Mouse (Mus musculus): ENCODE results near the gene Ubqln1. TPM values are rescaled to one million over a fixed set of nuclear protein-coding genes. Genes with fewer than 3 reads are reported as not detected.
"Not testable (repeated sequence)": the region's sequence is repeated elsewhere in the genome, so short reads cannot be mapped to it uniquely, and the experiment has no call there.

The Ubqln1 gene
- polyA plus RNA-seq, 1 experiment from 2014 or later = 83.3 TPM

GRCm38 (mm10) chr13:58149033-58149558, 66.4 kb downstream of the Ubqln1 start:
- ATAC-seq = peak; percentile 51; the same call in 1 of the 2 replicates
- peak overlapping the region; percentile 30; the same call in 1 of the 2 replicates for H3K9ac ChIP-seq

GRCm38 (mm10) chr13:58148256-58148831, 67.1 kb downstream of the Ubqln1 start:
- Histone ChIP-seq H3K9me3 (replicated peaks) (0 out of 2 replicates have a peak, but pooled peaks cover 4% of the 10 kb centered on the region), H3K9ac (peak overlapping the region; percentile 30; the same call in 1 of the 2 replicates), H3K36me3 (no peaks in the 10 kb centered on the region), H3K4me2 (peak overlapping the region; percentile 76), H3K27me3 (replicated peaks) (peaks cover 7% of the 10 kb centered on the region; the same call in 1 of the 2 replicates), H3K4me3 (peak overlapping the region; percentile 54), H3K4me1 (peaks cover 16% of the 10 kb centered on the region; the same call in 1 of the 2 replicates), H3K27ac (peak overlapping the region; percentile 59)
- 5% methylated on average over 17 of the region's 17 CpGs for WGBS (ENCODE audit: insufficient replicate concordance)
- ATAC-seq = peak; percentile 90

More at GRCm38 (mm10) chr13:58149033-58149558, 66.4 kb downstream of the Ubqln1 start:
- Histone ChIP-seq H3K4me2 (peak overlapping the region; percentile 76), H3K27me3 (replicated peaks) (peaks cover 7% of the 10 kb centered on the region; the same call in 1 of the 2 replicates), H3K4me3 (peak overlapping the region; percentile 54), H3K36me3 (no peaks in the 10 kb centered on the region), H3K9me3 (replicated peaks) (0 out of 2 replicates have a peak, but pooled peaks cover 4% of the 10 kb centered on the region), H3K27ac (no peak overlapping the region), H3K4me1 (peaks cover 16% of the 10 kb centered on the region; the same call in 1 of the 2 replicates)
- WGBS (ENCODE audit: insufficient replicate concordance) = 46% methylated on average over 5 of the region's 5 CpGs

GRCm38 (mm10) chr13:58147760-58148159, 67.7 kb downstream of the Ubqln1 start:
- H3K4me2 ChIP-seq = peak overlapping the region; percentile 76; the same call in 1 of the 2 replicates
- WGBS (ENCODE audit: insufficient replicate concordance) = 67% methylated on average over 1 of the region's 1 CpGs
- H3K4me3 ChIP-seq = no peak overlapping the region
- H3K27ac ChIP-seq = no peak overlapping the region
- no peaks in the 10 kb centered on the region for H3K36me3 ChIP-seq
- no peak for ATAC-seq
- H3K9me3 ChIP-seq (replicated peaks) = 0 out of 2 replicates have a peak, but pooled peaks cover 4% of the 10 kb centered on the region
- peaks cover 7% of the 10 kb centered on the region; the same call in 1 of the 2 replicates for H3K27me3 ChIP-seq (replicated peaks)
- H3K9ac ChIP-seq = no peak overlapping the region
- H3K4me1 ChIP-seq = peaks cover 16% of the 10 kb centered on the region; the same call in 1 of the 2 replicates

GRCm38 (mm10) chr13:58146603-58147002, 68.8 kb downstream of the Ubqln1 start:
- peaks cover 16% of the 10 kb centered on the region; the same call in 1 of the 2 replicates for H3K4me1 ChIP-seq
- H3K9me3 ChIP-seq (replicated peaks); ATAC-seq; H3K36me3 ChIP-seq; H3K4me2 ChIP-seq; H3K27ac ChIP-seq; H3K9ac ChIP-seq; H3K27me3 ChIP-seq (replicated peaks); H3K4me3 ChIP-seq: not testable (repeated sequence)
- WGBS (ENCODE audit: insufficient replicate concordance) = 90% methylated on average over 8 of the region's 8 CpGs

GRCm38 (mm10) chr13:58131692-58132091, 83.8 kb downstream of the Ubqln1 start:
- Histone ChIP-seq H3K9ac (no peak overlapping the region), H3K4me3 (no peak overlapping the region), H3K9me3 (replicated peaks) (peaks cover 6% of the 10 kb centered on the region), H3K4me1 (peaks cover 10% of the 10 kb centered on the region), H3K27ac (no peak overlapping the region), H3K36me3 (peaks cover 7% of the 10 kb centered on the region), H3K27me3 (replicated peaks) (no peaks in the 10 kb centered on the region), H3K4me2 (no peak overlapping the region)
- ATAC-seq = no peak
- WGBS (ENCODE audit: insufficient replicate concordance) = 62% methylated on average over 3 of the region's 3 CpGs

- no peaks in the 10 kb centered on the region for H3K27me3 ChIP-seq (replicated peaks)
- H3K9ac ChIP-seq = peak overlapping the region; percentile 100
- ATAC-seq = no peak; the same call in 1 of the 2 replicates
- H3K4me2 ChIP-seq = peak overlapping the region; percentile 80
- peak overlapping the region; percentile 98 for H3K27ac ChIP-seq
- peak overlapping the region; percentile 97 for H3K4me3 ChIP-seq
- H3K36me3 ChIP-seq = peaks cover 23% of the 10 kb centered on the region
- H3K4me1 ChIP-seq = peaks cover 24% of the 10 kb centered on the region
- WGBS (ENCODE audit: insufficient replicate concordance) = 14% methylated on average over 4 of the region's 4 CpGs
- no peaks in the 10 kb centered on the region for H3K9me3 ChIP-seq (replicated peaks)
These were observed 85.7 kb downstream of the Ubqln1 start for GRCm38 (mm10) chr13:58129687-58130246.

- under 1% methylated on average over 83 of the region's 83 CpGs for WGBS (ENCODE audit: insufficient replicate concordance)
- Histone ChIP-seq H3K4me3 (peak overlapping the region; percentile 97), H3K4me2 (peak overlapping the region; percentile 80)
These were observed 86.4 kb downstream of the Ubqln1 start for GRCm38 (mm10) chr13:58128768-58129671.

GRCm38 (mm10) chr13:58128396-58128767, 87.1 kb downstream of the Ubqln1 start, which contains the start of gene Hnrnpa0:
Hnrnpa0 (minus strand) TSS chr13:58128556.
- Histone ChIP-seq H3K4me2 (peak within 1 kb of the TSS; percentile 80), H3K4me3 (peak within 1 kb of the TSS; percentile 97), H3K9ac (peak within 1 kb of the TSS; percentile 100), H3K27me3 (replicated peaks) (no peaks in the 10 kb centered on the region), H3K27ac (peak within 1 kb of the TSS; percentile 98), H3K36me3 (peaks cover 26% of the 10 kb centered on the region), H3K9me3 (replicated peaks) (no peaks in the 10 kb centered on the region), H3K4me1 (peaks cover 34% of the 10 kb centered on the region)
- peak; percentile 89 for ATAC-seq
- 1% methylated on average over 49 of the region's 62 CpGs for WGBS (ENCODE audit: insufficient replicate concordance)

More at GRCm38 (mm10) chr13:58128768-58129671, 86.4 kb downstream of the Ubqln1 start:
- H3K9me3 ChIP-seq (replicated peaks) = no peaks in the 10 kb centered on the region
- peak; percentile 94 for ATAC-seq
- peak overlapping the region; percentile 98 for H3K27ac ChIP-seq
- no peaks in the 10 kb centered on the region for H3K27me3 ChIP-seq (replicated peaks)
- peaks cover 32% of the 10 kb centered on the region for H3K4me1 ChIP-seq
- H3K36me3 ChIP-seq = peaks cover 26% of the 10 kb centered on the region
- peak overlapping the region; percentile 100 for H3K9ac ChIP-seq

- Histone ChIP-seq H3K27ac (peak overlapping the region; percentile 98), H3K4me3 (peak overlapping the region; percentile 97), H3K27me3 (replicated peaks) (no peaks in the 10 kb centered on the region), H3K9ac (peak overlapping the region; percentile 100), H3K4me2 (peak overlapping the region; percentile 80), H3K36me3 (peaks cover 26% of the 10 kb centered on the region), H3K4me1 (peaks cover 34% of the 10 kb centered on the region), H3K9me3 (replicated peaks) (no peaks in the 10 kb centered on the region)
- peak; percentile 28 for ATAC-seq
- WGBS (ENCODE audit: insufficient replicate concordance) = 2% methylated on average over 81 of the region's 81 CpGs
These were observed 87.6 kb downstream of the Ubqln1 start for GRCm38 (mm10) chr13:58127766-58128361.

- peak overlapping the region; percentile 80 for H3K4me2 ChIP-seq
These were observed 88.3 kb downstream of the Ubqln1 start for GRCm38 (mm10) chr13:58126862-58127765.

More at GRCm38 (mm10) chr13:58126862-58127765, 88.3 kb downstream of the Ubqln1 start:
- 1% methylated on average over 39 of the region's 92 CpGs for WGBS (ENCODE audit: insufficient replicate concordance)
- H3K4me3 ChIP-seq = peak overlapping the region; percentile 97
- no peaks in the 10 kb centered on the region for H3K27me3 ChIP-seq (replicated peaks)
- peaks cover 26% of the 10 kb centered on the region for H3K36me3 ChIP-seq
- no peak for ATAC-seq
- no peaks in the 10 kb centered on the region for H3K9me3 ChIP-seq (replicated peaks)
- peak overlapping the region; percentile 100 for H3K9ac ChIP-seq
- peaks cover 34% of the 10 kb centered on the region for H3K4me1 ChIP-seq
- peak overlapping the region; percentile 98 for H3K27ac ChIP-seq
